Mouse (Mus musculus): Measurements from ENCODE around the gene Ranbp3. TPM values are rescaled to one million over a fixed set of nuclear protein-coding genes. Genes with fewer than 3 reads are reported as not detected.

Gene Ranbp3
- total and polyA plus RNA-seq, 3 experiments = 137 to 150 TPM; not detected in 1

GRCm38 (mm10) chr17:56728117-56728516, 55.0 kb downstream of the Ranbp3 start:
- TF ChIP-seq HCFC1 (IDR thresholded peaks at IDR 0.05; ENCODE audit: low read depth, low read length) (no peak), NRF1 (IDR thresholded peaks at IDR 0.05; ENCODE audit: insufficient read depth, low read depth, low read length, poor library complexity, severe bottlenecking) (no peak), ZMIZ1 (IDR thresholded peaks at IDR 0.05; ENCODE audit: low read depth, low read length) (no peak), RAD21 (IDR thresholded peaks at IDR 0.05; ENCODE audit: low read depth, low read length) (no peak)
- Histone ChIP-seq H3K4me3 (ENCODE audit: control insufficient read depth in 1 of 2, insufficient read depth in 1 of 2, low read depth in 2 of 2, low read length in 2 of 2) (no peak overlapping the region), H3K4me1 (ENCODE audit: control insufficient read depth in 1 of 2, insufficient read depth in 2 of 2, low read length in 2 of 2) (no peaks in the 10 kb centered on the region), H3K79me2 (ENCODE audit: control insufficient read depth, insufficient read depth, low read length, poor library complexity) (no peaks in the 10 kb centered on the region), H3K9ac (ENCODE audit: control insufficient read depth, low read depth, low read length, poor library complexity, severe bottlenecking) (no peak overlapping the region), H3K27ac (ENCODE audit: control insufficient read depth, low read depth, low read length) (no peak overlapping the region), H3K9me3 (replicated peaks; ENCODE audit: insufficient read depth, low read length) (no peaks in the 10 kb centered on the region), H3K27me3 (ENCODE audit: control insufficient read depth in 1 of 2, insufficient read depth in 2 of 2, low read length in 2 of 2) (peaks cover 0 to 1% of the 10 kb centered on the region in 2 experiments; a peak in 3 of 4 replicates), H3K36me3 (ENCODE audit: control insufficient read depth in 1 of 2, insufficient read depth in 2 of 2, low read length in 2 of 2) (no peaks in the 10 kb centered on the region)
- DNase-seq (ENCODE audit: low read depth, low spot score) = no peak

- no peaks in the 10 kb centered on the region for H3K36me3 ChIP-seq (ENCODE audit: control insufficient read depth in 1 of 2, insufficient read depth in 2 of 2, low read length in 2 of 2)
- no peak overlapping the region for H3K4me3 ChIP-seq (ENCODE audit: control insufficient read depth in 1 of 2, insufficient read depth in 1 of 2, low read depth in 2 of 2, low read length in 2 of 2)
- no peaks in the 10 kb centered on the region for H3K79me2 ChIP-seq (ENCODE audit: control insufficient read depth, insufficient read depth, low read length, poor library complexity)
- no peak overlapping the region for H3K27ac ChIP-seq (ENCODE audit: control insufficient read depth, low read depth, low read length)
- no peak overlapping the region for H3K9ac ChIP-seq (ENCODE audit: control insufficient read depth, low read depth, low read length, poor library complexity, severe bottlenecking)
- H3K27me3 ChIP-seq (ENCODE audit: control insufficient read depth in 1 of 2, insufficient read depth in 2 of 2, low read length in 2 of 2) = peaks cover 0 to 1% of the 10 kb centered on the region in 2 experiments; a peak in 3 of 4 replicates
- no peaks in the 10 kb centered on the region for H3K4me1 ChIP-seq (ENCODE audit: control insufficient read depth in 1 of 2, insufficient read depth in 2 of 2, low read length in 2 of 2)
- DNase-seq (ENCODE audit: low read depth, low spot score) = no peak
- H3K9me3 ChIP-seq (replicated peaks; ENCODE audit: insufficient read depth, low read length) = no peaks in the 10 kb centered on the region
- no peak for TF ChIP-seq MYB (IDR thresholded peaks at IDR 0.05; ENCODE audit: low read depth, low read length)
- no peak for TF ChIP-seq UBTF (IDR thresholded peaks at IDR 0.05; ENCODE audit: borderline replicate concordance, insufficient read depth, low read depth, low read length)
- TF ChIP-seq ELF1 (IDR thresholded peaks at IDR 0.05; ENCODE audit: low read depth, low read length) = no peak
- no peak for TF ChIP-seq MAX (IDR thresholded peaks at IDR 0.05; ENCODE audit: low read length)
- TF ChIP-seq RCOR1 (IDR thresholded peaks at IDR 0.05; ENCODE audit: low read depth, low read length) = no peak
Measured at GRCm38 (mm10) chr17:56729151-56729550, 56.1 kb downstream of the Ranbp3 start.

- no peak overlapping the region for H3K9ac ChIP-seq (ENCODE audit: control insufficient read depth, low read depth, low read length, poor library complexity, severe bottlenecking)
- H3K36me3 ChIP-seq (ENCODE audit: control insufficient read depth in 1 of 2, insufficient read depth in 2 of 2, low read length in 2 of 2) = no peaks in the 10 kb centered on the region
- no peak overlapping the region for H3K27ac ChIP-seq (ENCODE audit: control insufficient read depth, low read depth, low read length)
- H3K27me3 ChIP-seq (ENCODE audit: control insufficient read depth in 1 of 2, insufficient read depth in 2 of 2, low read length in 2 of 2) = peaks cover 0 to 1% of the 10 kb centered on the region in 2 experiments; a peak in 3 of 4 replicates
- no peak overlapping the region for H3K4me3 ChIP-seq (ENCODE audit: control insufficient read depth in 1 of 2, insufficient read depth in 1 of 2, low read depth in 2 of 2, low read length in 2 of 2)
- H3K79me2 ChIP-seq (ENCODE audit: control insufficient read depth, insufficient read depth, low read length, poor library complexity) = no peaks in the 10 kb centered on the region
- H3K9me3 ChIP-seq (replicated peaks; ENCODE audit: insufficient read depth, low read length) = no peaks in the 10 kb centered on the region
- DNase-seq (ENCODE audit: low read depth, low spot score) = no peak
- H3K4me1 ChIP-seq (ENCODE audit: control insufficient read depth in 1 of 2, insufficient read depth in 2 of 2, low read length in 2 of 2) = no peaks in the 10 kb centered on the region
- TF ChIP-seq GABPA (IDR thresholded peaks at IDR 0.05; ENCODE audit: low read depth, low read length) = no peak
- TF ChIP-seq ETS1 (IDR thresholded peaks at IDR 0.05; ENCODE audit: low read depth, low read length) = no peak
- TF ChIP-seq POLR2A (IDR thresholded peaks at IDR 0.05; ENCODE audit: control insufficient read depth in 1 of 2, insufficient read depth in 1 of 2, low read depth in 1 of 2, low read length in 2 of 2, poor library complexity in 1 of 2) = no peak
- no peak for TF ChIP-seq MYB (IDR thresholded peaks at IDR 0.05; ENCODE audit: low read depth, low read length)
- TF ChIP-seq TCF12 (IDR thresholded peaks at IDR 0.05; ENCODE audit: low read depth, low read length) = no peak
- no peak for TF ChIP-seq MYC (IDR thresholded peaks at IDR 0.05; ENCODE audit: low read depth, low read length)
- no peak for TF ChIP-seq RCOR1 (IDR thresholded peaks at IDR 0.05; ENCODE audit: low read depth, low read length)
- TF ChIP-seq SMC3 (IDR thresholded peaks at IDR 0.05; ENCODE audit: low read depth, low read length) = no peak
- no peak for TF ChIP-seq UBTF (IDR thresholded peaks at IDR 0.05; ENCODE audit: borderline replicate concordance, insufficient read depth, low read depth, low read length)
- TF ChIP-seq MAFK (IDR thresholded peaks at IDR 0.05; ENCODE audit: borderline replicate concordance, low read depth, low read length) = no peak
- TF ChIP-seq NELFE (IDR thresholded peaks at IDR 0.05; ENCODE audit: low read depth, low read length) = no peak
- TF ChIP-seq POLR2AphosphoS2 (IDR thresholded peaks at IDR 0.05; ENCODE audit: low read length) = no peak
- no peak for TF ChIP-seq EP300 (IDR thresholded peaks at IDR 0.05; ENCODE audit: low read depth in 1 of 2, low read length in 2 of 2)
- no peak for TF ChIP-seq RAD21 (IDR thresholded peaks at IDR 0.05; ENCODE audit: low read depth, low read length)
Measured at GRCm38 (mm10) chr17:56729656-56730055, 56.6 kb downstream of the Ranbp3 start.

Data from MEL (cell line).